Mouse (Mus musculus) frontal cortex, postnatal 10 days (tissue): ENCODE results near the gene 1700125H20Rik.
"Not testable (repeated sequence)": the region's sequence is repeated elsewhere in the genome, so short reads cannot be mapped to it uniquely, and the experiment has no call there.

Experiments used
- DNase-seq, 2 experiments: peaks; one replicate each; pipeline ENCODE4 v3.0.0; 2022; ENCODE audit warnings: low spot score in 2 of 2, mixed read lengths in 1 of 2

1700125H20Rik gene

DNA sequence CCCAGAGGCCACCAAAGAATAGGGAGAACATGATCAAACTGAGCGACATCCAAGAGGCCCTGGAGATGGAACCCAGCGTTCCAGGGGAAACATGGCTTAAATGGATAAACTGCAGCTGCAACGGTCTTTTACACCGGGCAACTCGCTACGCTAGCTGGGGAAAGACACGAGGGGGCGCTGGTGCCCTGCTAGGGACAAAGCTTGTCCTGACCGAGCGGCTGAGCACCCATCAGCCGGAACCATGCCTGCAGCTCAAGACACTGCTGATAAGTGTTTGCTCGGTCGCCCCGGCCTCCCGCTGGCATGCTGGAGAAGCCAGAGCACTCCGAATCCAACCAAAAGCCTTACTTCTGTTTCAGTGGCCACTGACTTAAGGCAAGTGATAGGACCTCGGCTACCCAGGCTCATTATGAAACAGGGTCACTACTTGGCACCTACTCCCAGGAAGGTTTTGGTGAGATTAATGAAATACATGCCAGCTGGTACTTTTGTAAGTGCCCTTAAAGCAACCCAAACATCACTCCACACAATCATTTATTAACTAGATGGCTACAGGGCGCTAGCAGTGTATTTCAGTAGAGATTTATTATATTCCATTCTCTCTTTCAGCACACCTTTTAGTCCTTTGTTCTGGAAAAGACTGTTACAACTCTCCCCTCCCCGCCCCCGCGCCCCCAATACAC lies at the start of gene 1700125H20Rik:
Gene 1700125H20Rik, plus strand, starts transcription at position 347 of the 683 bp plus-strand sequence.
- DNase-seq: peak; percentile 51 to 79

DNA sequence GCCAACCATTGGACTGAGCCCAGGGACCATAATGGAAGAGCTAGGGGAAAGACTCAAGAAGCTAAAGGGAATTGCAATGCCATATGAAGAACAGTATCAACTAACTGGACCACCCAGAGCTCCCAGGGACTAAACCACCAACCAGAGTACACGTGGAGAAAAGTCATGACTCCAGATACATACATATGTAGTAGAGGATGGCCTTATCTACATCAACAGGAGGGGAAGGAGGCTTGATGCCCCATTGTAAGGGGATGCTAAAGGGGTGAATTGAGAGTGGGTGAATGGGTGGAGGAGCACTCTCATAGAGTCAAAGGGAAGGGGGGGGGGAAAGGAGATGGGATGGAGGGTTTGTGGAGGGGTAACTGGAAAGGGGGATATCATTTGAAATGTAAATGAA lies 48.1 kb upstream of the 1700125H20Rik start:
- DNase-seq: no peak

DNA sequence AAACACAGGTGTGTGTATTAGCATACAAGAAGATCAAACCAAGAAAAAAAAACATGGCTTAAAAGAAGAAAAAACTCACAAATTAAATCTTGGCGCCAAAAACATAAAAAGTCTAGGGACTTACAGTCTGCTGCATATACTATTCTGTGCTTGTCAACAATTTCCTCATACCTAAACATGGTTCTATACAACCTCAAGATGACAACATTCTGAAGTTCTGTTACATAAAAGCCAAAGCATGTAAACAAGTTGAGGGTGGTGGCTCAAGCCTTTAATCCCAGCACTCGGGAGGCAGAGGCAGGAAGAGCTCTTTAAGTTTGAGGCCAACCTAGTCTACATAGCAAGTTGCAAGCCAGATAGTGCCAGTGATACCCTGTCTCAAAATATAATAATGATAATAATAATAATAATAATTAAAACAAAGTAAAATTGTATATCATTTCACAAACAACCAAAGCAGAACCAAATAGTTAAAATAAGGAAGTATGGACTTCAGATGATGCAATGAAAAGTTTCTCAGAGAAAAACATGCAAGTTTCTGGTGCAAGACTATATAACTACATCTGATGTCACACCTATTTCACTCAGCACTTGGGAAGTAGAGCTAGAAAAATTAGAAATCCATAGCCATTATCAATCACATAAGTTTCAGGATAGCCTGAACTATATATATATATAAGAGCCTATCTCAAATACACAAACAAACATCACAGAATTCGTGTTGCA lies 46.8 kb upstream of the 1700125H20Rik start:
- DNase-seq: no peak

DNA sequence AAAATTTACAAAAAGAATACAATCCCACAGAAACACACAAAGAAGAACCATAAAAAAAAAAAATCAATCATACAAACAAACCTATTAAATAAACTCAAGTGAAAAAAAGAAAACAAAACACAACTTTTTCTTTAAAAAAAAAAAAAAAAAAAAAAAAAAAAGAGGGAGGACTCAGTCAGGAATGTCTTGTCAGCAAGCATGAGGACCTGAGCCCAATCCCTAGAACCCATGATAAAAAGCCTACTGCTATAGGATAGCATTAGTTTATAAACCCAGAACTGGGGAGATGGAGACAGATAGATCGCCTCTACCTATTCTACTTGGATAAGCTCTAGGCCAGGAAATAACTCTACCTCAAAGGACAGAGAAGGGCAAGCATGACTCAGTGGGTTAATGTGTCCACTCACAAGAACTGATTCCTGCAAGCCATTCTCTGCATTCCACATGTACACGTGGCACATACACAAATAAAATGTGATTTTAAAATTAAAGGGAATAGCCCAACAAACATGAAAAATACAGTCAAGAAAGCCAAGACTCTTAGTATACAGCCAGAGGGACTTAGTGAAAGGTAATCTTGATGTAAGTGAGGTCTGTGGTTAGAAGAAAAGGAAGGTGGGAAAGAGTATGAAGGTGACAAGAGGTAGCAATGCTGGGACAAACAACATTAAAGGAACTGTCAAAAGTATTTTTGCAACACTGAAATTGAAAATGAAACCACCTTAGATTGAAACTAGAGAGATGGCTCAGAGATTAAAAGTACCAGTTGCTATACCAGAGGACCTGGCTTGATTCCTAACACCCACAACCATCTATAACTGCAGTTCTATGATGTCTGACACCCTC lies 43.7 kb upstream of the 1700125H20Rik start:
- DNase-seq: no peak

DNA sequence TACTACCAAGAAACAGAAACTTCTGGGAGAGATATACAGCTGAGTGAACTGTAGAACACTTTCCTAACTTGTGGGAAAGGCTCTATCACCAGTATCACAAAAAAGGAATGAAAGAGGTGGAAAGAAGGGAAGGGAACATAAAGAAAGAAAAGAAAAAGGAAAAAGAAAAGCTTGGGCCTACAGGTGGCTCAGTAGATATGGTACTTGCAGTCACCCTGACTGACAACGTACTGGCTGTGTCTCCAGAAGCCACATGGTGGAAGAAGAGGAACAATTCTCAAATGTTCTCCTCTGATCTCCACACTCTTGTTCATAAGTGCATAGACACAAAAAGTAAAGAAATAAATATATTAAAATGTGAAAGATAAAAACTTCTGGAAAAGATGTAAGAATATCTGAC lies 41.3 kb upstream of the 1700125H20Rik start:
- DNase-seq: no peak

DNA sequence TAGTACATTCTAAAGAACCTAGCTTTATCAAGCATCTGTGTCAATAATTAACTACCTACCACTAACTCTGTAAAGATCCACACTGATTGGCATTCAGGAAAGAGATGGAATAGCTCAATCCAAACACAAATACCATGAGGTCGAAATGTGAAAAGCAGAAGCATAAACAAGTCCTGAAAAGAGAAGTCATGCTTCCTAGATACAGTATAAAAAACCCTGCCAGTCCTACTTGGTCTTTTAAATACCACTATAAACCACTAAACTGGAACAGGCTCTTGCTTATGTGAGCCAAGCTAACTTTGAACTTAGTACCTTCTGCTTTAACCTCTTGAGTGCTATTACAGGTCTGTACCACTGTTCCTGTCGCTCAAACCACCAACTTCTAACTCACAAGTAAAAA lies 38.7 kb upstream of the 1700125H20Rik start:
- DNase-seq: no peak

GRCm38 (mm10) chr11:85138776-85139474 lies 31.3 kb upstream of the 1700125H20Rik start:
- DNase-seq: peak; percentile 7 to 16

DNA sequence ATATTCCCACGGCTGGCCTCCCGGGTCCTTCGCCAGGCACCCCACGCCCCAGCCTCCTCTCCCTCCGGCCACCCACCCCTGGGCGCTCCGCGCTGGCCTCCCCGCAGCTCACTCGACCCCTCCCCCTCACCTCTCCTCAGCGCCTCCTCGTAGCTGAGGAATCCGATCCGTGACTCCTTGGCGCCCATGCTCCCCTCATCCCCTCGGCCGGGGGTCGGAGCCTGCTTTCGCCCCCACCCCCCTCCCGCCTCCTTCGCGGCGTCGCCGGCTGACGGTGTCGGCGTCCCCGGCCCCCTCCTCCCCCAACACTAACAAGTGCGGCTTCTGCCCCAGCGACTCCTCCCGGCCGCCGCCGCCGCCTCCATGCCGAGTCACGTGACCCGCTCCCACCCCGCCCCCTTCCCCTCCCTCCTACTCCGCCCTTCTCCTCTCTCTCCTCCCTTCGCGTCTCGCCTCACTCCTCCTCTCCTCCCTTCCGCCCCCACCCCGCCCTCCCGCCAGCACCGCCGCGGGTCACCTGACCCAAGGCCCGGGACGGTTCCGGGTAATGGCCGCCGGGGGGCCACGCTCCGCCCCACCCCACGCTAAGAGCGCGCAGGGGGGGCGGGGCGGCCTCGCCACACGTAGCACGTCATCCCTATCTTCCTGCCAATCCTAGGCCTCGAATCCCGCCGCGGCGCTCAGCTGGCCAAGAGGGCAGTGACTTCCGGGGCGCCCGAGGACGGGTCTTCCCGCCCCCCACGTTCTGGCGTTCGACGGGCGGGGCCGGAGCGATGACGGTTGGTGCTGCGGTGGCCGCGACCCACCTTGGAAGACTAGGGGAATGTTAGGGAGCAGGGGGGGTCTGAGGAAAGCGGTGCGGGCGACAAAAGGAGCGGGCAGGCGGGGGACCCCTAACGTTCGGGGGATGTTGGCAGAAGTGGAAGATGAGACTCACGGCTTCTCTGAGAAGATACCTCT lies 30.3 kb upstream of the 1700125H20Rik start, which contains the start of gene Usp32:
Gene Usp32, minus strand, starts transcription at position 581 of the 960 bp plus-strand sequence.
- DNase-seq: peak; percentile 95 to 96

DNA sequence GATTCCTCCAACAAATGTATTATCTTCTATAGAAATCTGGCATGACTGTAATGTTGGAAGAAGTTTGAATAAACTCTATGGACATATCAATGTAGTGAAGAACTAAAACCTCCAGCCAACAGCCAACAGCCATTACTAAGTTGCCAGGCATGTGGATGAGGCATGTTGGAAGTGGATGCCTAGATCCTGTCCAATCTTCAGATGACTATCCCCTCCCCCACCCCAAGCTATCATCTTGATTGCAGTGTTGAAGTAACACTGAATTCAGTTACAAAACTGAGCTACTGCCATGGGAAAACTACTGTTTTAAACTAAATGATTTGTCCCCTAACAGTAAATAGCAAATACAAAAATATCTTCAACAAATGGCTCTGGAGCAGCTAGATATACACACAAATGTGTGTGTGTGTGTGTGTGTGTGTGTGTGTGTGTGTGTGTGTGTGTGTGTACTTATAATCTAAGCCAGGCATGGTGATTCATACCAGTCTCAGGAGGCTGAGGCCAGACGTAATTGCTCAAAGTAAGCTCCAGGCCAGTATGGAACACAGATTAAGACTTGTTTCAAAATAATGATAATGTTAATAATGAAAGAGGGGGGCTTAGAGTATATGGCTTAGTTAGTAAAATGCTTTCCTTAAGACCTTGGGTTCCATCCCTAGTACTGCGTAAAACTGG lies 17.8 kb upstream of the 1700125H20Rik start:
- DNase-seq: no peak

GRCm38 (mm10) chr11:85157301-85157700 lies 12.9 kb upstream of the 1700125H20Rik start:
- no peak for DNase-seq

- not testable (repeated sequence) for DNase-seq
These were observed 7.2 kb upstream of the 1700125H20Rik start for GRCm38 (mm10) chr11:85163014-85163413.

DNA sequence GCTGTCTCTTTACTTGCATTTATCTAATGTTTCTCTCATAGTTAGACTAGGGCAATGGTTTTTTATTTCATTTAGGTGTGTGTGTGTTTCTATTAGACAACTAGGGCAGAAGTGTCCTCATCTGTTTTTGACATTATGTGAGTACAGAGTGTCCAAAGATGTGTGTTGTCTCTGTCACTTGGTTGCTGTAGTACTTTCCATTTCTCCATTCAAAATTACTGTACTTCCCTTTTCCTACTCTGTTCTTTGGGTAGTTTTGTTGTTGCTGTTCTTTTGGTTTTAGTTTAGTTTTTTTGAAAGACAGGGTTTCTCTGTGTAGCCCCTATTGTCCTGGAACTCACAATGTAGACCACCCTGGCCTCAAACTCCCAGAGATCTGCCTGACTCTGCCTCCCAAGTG lies 5.8 kb upstream of the 1700125H20Rik start:
- DNase-seq: no peak

DNA sequence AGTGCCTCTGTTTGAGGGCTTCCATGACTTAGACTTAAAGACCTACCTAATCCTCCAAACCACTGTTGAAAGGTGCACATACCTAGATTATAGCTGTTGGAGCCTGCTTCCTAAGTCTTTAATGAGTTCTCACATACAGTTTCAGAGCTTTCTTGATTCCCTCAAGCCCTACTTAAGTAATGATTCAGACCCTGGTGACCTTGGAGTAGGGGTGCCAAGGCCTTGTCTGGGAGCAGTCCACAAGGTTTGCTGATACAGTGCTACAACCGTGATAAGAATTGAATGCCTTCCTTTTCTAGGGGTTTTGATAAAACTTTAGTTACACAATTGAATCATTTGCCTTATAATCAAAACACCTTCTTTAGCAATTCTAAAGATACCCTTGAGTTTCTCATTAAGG lies 2.7 kb upstream of the 1700125H20Rik start:
- no peak for DNase-seq

DNA sequence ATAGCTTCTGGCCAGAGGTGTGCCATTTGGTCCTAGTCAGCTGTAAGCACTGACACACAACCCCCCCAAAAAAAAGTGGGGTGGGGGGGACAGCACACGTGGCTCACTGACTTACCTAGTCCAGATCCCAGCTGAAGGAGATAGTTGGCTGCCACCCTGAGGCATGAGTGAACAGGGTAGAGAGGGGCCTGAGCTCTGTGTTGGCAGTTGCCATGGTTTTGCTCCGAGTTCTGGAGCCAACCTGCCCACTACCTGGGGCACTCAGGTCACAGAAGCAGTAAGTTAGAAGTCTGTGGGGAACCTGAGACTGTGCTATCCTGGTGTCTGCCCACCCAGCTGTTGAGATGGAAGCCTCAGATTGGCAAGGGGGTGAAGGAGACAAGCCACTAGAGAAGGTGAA lies 629 bp downstream of the 1700125H20Rik start:
- no peak for DNase-seq

DNA sequence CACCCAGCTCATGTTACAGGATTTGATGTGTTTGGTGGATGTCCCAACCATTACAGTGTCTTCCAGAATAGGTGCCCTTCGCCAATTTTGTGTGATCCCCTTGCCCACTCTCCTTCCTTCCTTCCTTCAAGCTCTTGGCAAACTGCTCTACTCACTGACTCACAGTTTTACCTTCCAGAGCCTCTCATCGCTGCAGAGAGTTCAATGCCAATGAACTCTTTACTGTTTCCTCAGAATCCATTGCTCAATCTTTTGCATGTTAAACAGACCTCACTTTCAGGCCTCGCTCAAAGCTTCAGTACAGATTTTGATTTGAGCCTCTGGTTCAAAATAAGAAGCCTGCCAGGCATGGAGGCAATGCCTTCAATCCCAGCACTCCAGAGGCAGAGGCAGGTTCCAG lies 5.7 kb downstream of the 1700125H20Rik start:
- no peak for DNase-seq

DNA sequence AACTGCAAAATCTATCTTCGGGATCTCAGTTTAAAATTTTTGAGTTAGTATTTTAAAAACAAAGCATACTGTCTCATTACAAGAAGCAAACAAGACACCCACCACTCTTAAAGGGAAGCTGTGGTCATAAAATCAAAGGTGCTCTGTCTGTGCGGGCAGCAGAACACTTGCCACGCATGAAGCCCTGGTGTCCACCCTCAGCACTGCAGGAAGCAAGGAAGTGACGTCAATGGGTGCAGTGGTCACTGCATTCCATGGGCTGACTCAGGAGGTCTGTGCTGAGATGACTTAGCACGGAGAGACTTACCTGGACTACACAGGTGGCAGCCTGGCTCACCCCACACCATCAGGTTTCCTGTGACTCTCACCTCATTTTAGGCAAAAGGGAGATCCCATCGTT lies 7.6 kb downstream of the 1700125H20Rik start:
- DNase-seq: no peak

GRCm38 (mm10) chr11:85178413-85178812 lies 8.2 kb downstream of the 1700125H20Rik start:
- DNase-seq: no peak

GRCm38 (mm10) chr11:85182617-85183283 lies 12.5 kb downstream of the 1700125H20Rik start:
- DNase-seq: peak; percentile 63 to 82

DNA sequence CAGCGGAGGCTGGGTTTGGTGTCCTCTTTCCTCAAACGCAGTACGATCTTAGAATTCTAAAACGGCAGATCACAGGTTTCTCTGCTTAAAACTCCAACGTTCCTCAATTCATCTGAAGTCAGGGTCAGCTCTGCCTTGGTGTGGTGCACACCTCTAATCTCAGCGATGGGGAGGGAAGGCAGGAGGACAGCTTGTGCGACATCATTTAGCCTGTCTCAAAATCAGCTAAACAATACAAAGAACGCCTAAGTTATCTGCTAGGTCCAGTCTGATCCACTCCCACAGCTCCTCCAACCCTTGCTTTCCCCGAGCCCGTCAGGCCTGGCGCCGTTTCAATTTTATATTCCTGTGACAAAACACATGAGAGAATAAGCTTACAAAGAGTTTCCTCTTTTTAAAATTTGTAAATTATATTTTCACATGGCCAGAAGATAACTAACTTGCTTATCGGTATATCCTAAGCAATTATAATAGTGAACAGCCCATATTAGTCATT lies 13.1 kb downstream of the 1700125H20Rik start:
- DNase-seq: no peak
